Mouse (Mus musculus) liver, embryonic 13.5 days (tissue): ENCODE data around the gene Anpep. TPM values are rescaled to one million over a fixed set of nuclear protein-coding genes. Genes with fewer than 3 reads are reported as not detected.
"Not testable (repeated sequence)": the region's sequence is repeated elsewhere in the genome, so short reads cannot be mapped to it uniquely, and the experiment has no call there.

ENCODE experiments used
- ATAC-seq: fragments of 200-750 bp; cut with Nextera tagmentation; 2 replicates; pipeline ENCODE4 v1.8.0; 2017; ENCODE audit warnings: low read depth, mild to moderate bottlenecking, moderate number of reproducible peaks, moderate library complexity
- DNase-seq: peaks from one replicate; pipeline ENCODE4 v3.0.0; 2022
- H3K27ac ChIP-seq: fragments of 300-500 bp; sonication (generic); 2 replicates; pipeline ENCODE4 v1.5.1; 2015; ENCODE audit warnings: moderate library complexity, mild to moderate bottlenecking, inconsistent platforms
- H3K27me3 ChIP-seq: fragments of 300-500 bp; sonication (generic); 2 replicates; pipeline ENCODE4 v1.6.1; 2015; ENCODE audit warnings: mild to moderate bottlenecking, inconsistent platforms
- H3K36me3 ChIP-seq: fragments of 300-500 bp; sonication (generic); 2 replicates; pipeline ENCODE4 v1.6.1; 2015; ENCODE audit warnings: mild to moderate bottlenecking, inconsistent platforms
- H3K4me1 ChIP-seq: fragments of 300-500 bp; sonication (generic); replicated peaks from 2 replicates; pipeline ENCODE4 v1.6.1; 2015; ENCODE audit warnings: inconsistent platforms
- H3K4me2 ChIP-seq: fragments of 300-500 bp; sonication (generic); 2 replicates; pipeline ENCODE4 v1.6.1; 2015; ENCODE audit warnings: inconsistent platforms, mild to moderate bottlenecking, moderate library complexity
- H3K4me3 ChIP-seq: fragments of 300-500 bp; sonication (generic); replicated peaks from 2 replicates; pipeline ENCODE4 v1.5.1; 2015; ENCODE audit warnings: mild to moderate bottlenecking, inconsistent platforms
- H3K9ac ChIP-seq: fragments of 300-500 bp; sonication (generic); 2 replicates; pipeline ENCODE4 v1.6.1; 2015; ENCODE audit warnings: mild to moderate bottlenecking, inconsistent platforms
- H3K9me3 ChIP-seq: fragments of 300-500 bp; sonication (generic); replicated peaks from 2 replicates; pipeline ENCODE4 v1.6.1; 2016; ENCODE audit warnings: inconsistent platforms
- WGBS: fragments of 180-500 bp; shearing (Covaris S2); methylation state at CpG from one replicate; pipeline ENCODE4 v1.1.7; 2015; ENCODE audit not compliant: insufficient replicate concordance; 5-methylcytosine and 5-hydroxymethylcytosine counted together
- polyA plus RNA-seq: library from polyadenylated mRNA; unstranded; fragments of >200 nt; fragmentation: Nextera tagmentation; extraction: Ambion mirVana; gene quantifications from 2 replicates; pipeline ENCODE4 v1.2.1, GENCODE M21; 2015

Anpep gene
- polyA plus RNA-seq, 1 experiment from 2014 or later: 10.9 TPM

GRCm38 (mm10) chr7:79803887-79804286 lies 57.0 kb downstream of the Anpep start:
- WGBS: 63% methylated on average over 2 of the region's 2 CpGs
- no peak for ATAC-seq
- no peak overlapping the region for H3K4me2 ChIP-seq

GRCm38 (mm10) chr7:79802037-79802436 lies 58.8 kb downstream of the Anpep start:
- 63% methylated on average over 5 of the region's 5 CpGs for WGBS
- ATAC-seq: no peak

More at GRCm38 (mm10) chr7:79803887-79804286, 57.0 kb downstream of the Anpep start:
- Histone ChIP-seq H3K9me3 (no peaks in the 10 kb centered on the region), H3K9ac (no peak overlapping the region), H3K27ac (no peak overlapping the region), H3K4me3 (no peak overlapping the region), H3K27me3 (no peaks in the 10 kb centered on the region), H3K4me1 (no peaks in the 10 kb centered on the region), H3K36me3 (no peaks in the 10 kb centered on the region)
- DNase-seq: no peak

GRCm38 (mm10) chr7:79801391-79801790 lies 59.5 kb downstream of the Anpep start:
- Histone ChIP-seq H3K36me3 (no peaks in the 10 kb centered on the region), H3K4me2 (no peak overlapping the region), H3K27ac (no peak overlapping the region), H3K9me3 (no peaks in the 10 kb centered on the region), H3K4me3 (no peak overlapping the region), H3K4me1 (no peaks in the 10 kb centered on the region), H3K9ac (no peak overlapping the region), H3K27me3 (peaks cover 6% of the 10 kb centered on the region; the same call in 1 of the 2 replicates)
- ATAC-seq: no peak
- no peak for DNase-seq
- 70% methylated on average over 11 of the region's 11 CpGs for WGBS

More at GRCm38 (mm10) chr7:79802037-79802436, 58.8 kb downstream of the Anpep start:
- no peak overlapping the region for H3K27ac ChIP-seq
- no peaks in the 10 kb centered on the region for H3K4me1 ChIP-seq
- H3K4me3 ChIP-seq: no peak overlapping the region
- DNase-seq: no peak
- no peak overlapping the region for H3K4me2 ChIP-seq
- no peak overlapping the region for H3K9ac ChIP-seq
- no peaks in the 10 kb centered on the region for H3K9me3 ChIP-seq
- no peaks in the 10 kb centered on the region for H3K36me3 ChIP-seq
- peaks cover 4% of the 10 kb centered on the region; the same call in 1 of the 2 replicates for H3K27me3 ChIP-seq

GRCm38 (mm10) chr7:79800336-79800735 lies 60.5 kb downstream of the Anpep start:
- no peak for ATAC-seq
- H3K27me3 ChIP-seq: peaks cover 17% of the 10 kb centered on the region
- H3K4me2 ChIP-seq: no peak overlapping the region
- no peaks in the 10 kb centered on the region for H3K36me3 ChIP-seq
- H3K4me1 ChIP-seq: no peaks in the 10 kb centered on the region
- 60% methylated on average over 4 of the region's 4 CpGs for WGBS
- no peak for DNase-seq
- H3K9me3 ChIP-seq: no peaks in the 10 kb centered on the region
- H3K9ac ChIP-seq: no peak overlapping the region
- no peak overlapping the region for H3K4me3 ChIP-seq
- no peak overlapping the region for H3K27ac ChIP-seq

DNA sequence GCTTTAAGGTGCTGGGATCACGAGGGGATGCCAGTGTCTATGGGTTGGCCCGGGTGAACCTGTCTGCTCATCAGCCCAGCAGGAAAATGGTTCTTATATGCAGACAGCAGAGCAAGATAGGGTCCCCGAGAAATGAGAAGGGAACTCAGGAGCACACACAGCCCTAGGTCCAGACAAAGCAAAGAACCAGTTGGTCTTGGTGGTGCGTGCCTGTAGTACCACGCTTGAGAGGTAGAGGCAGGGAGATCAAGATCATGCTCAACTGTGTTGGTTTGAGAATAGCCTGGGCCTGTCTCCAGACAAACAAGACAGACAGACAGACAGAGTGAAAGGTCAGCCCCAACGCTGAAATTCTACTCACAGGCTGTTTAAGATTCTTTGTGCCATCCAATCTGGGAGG lies 61.4 kb downstream of the Anpep start:
- H3K4me1 ChIP-seq: no peaks in the 10 kb centered on the region
- no peak overlapping the region for H3K4me3 ChIP-seq
- no peak for ATAC-seq
- no peak overlapping the region for H3K27ac ChIP-seq
- no peaks in the 10 kb centered on the region for H3K36me3 ChIP-seq
- no peak overlapping the region for H3K9ac ChIP-seq
- H3K9me3 ChIP-seq: no peaks in the 10 kb centered on the region
- DNase-seq: no peak
- H3K4me2 ChIP-seq: no peak overlapping the region
- peaks cover 25% of the 10 kb centered on the region for H3K27me3 ChIP-seq
- 50% methylated on average over 6 of the region's 6 CpGs for WGBS

- WGBS: under 1% methylated on average over 8 of the region's 8 CpGs
- Histone ChIP-seq H3K9me3 (no peaks in the 10 kb centered on the region), H3K4me2 (no peak overlapping the region), H3K27ac (no peak overlapping the region), H3K9ac (no peak overlapping the region), H3K36me3 (no peaks in the 10 kb centered on the region), H3K27me3 (peaks cover 30% of the 10 kb centered on the region), H3K4me1 (no peaks in the 10 kb centered on the region), H3K4me3 (no peak overlapping the region)
- no peak for ATAC-seq
- DNase-seq: peak; percentile 34
These were observed 61.8 kb downstream of the Anpep start for GRCm38 (mm10) chr7:79799048-79799447.

GRCm38 (mm10) chr7:79798606-79799005 lies 62.3 kb downstream of the Anpep start:
- no peak overlapping the region for H3K27ac ChIP-seq
- ATAC-seq (no peak), DNase-seq (no peak)
- H3K36me3 ChIP-seq: no peaks in the 10 kb centered on the region
- H3K4me1 ChIP-seq: no peaks in the 10 kb centered on the region
- H3K9me3 ChIP-seq: no peaks in the 10 kb centered on the region
- H3K9ac ChIP-seq: no peak overlapping the region
- H3K27me3 ChIP-seq: peaks cover 34% of the 10 kb centered on the region
- no peak overlapping the region for H3K4me3 ChIP-seq
- no peak overlapping the region for H3K4me2 ChIP-seq
- WGBS: 14% methylated on average over 5 of the region's 5 CpGs

- H3K27ac ChIP-seq: no peak within 1 kb of the TSS
- DNase-seq (no peak), ATAC-seq (no peak)
- peak within 1 kb of the TSS; percentile 38 for H3K4me3 ChIP-seq
- no peak within 1 kb of the TSS for H3K9ac ChIP-seq
- H3K36me3 ChIP-seq: no peaks in the 10 kb centered on the region
- no peaks in the 10 kb centered on the region for H3K9me3 ChIP-seq
- H3K4me1 ChIP-seq: peaks cover 12% of the 10 kb centered on the region
- peak within 1 kb of the TSS; percentile 61 for H3K4me2 ChIP-seq
- peaks cover 77% of the 10 kb centered on the region for H3K27me3 ChIP-seq
- WGBS: 50% methylated on average over 6 of the region's 6 CpGs
These were observed 67.2 kb downstream of the Anpep start, which contains the start of gene Mesp1 for GRCm38 (mm10) chr7:79793688-79794087. Mesp1 (minus strand) TSS chr7:79793788.

DNA sequence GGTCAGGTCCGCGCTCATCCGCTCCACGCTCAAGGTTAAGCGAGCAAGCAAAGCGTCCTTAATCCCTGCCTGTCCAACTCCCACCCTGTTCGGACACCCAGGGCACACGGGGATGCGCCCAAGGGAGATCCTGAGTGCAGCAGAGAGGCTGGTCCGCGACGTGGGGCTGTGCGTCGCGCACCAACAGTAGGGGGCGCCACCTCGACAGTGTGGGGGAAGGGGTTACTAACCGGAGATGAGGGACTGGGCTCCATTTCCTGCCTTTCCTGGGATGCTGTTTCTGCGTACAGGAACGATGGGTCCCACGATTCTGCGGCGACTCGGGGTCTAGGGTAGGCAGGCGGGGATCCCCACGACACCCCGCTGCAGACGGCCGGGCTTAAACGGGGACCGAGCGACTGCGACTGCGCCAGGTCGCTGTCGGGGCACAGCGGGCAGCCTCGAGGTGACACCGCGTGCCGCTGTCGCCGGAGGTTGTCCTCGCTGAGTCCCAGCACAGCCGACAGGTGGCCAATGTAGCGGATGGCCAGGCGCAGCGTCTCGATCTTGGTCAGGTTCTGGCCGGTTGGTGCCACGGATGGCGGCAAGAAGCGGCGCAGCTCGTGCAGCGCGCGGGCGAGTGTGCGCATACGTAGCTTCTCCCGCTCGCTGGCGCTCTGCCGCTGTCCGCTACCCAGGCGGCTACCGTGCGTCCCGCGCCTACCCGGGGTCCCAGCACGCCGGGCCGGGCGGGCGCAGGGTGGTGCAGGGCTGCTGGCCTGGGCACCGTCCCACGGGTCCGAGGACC lies 68.0 kb downstream of the Anpep start:
- H3K4me3 ChIP-seq: peak overlapping the region; percentile 38
- peaks cover 12% of the 10 kb centered on the region for H3K4me1 ChIP-seq
- WGBS: 4% methylated on average over 80 of the region's 80 CpGs
- ATAC-seq (no peak), DNase-seq (no peak)
- H3K4me2 ChIP-seq: peak overlapping the region; percentile 61
- no peaks in the 10 kb centered on the region for H3K9me3 ChIP-seq
- no peak overlapping the region for H3K27ac ChIP-seq
- H3K9ac ChIP-seq: no peak overlapping the region
- peaks cover 79% of the 10 kb centered on the region for H3K27me3 ChIP-seq
- no peaks in the 10 kb centered on the region for H3K36me3 ChIP-seq

DNA sequence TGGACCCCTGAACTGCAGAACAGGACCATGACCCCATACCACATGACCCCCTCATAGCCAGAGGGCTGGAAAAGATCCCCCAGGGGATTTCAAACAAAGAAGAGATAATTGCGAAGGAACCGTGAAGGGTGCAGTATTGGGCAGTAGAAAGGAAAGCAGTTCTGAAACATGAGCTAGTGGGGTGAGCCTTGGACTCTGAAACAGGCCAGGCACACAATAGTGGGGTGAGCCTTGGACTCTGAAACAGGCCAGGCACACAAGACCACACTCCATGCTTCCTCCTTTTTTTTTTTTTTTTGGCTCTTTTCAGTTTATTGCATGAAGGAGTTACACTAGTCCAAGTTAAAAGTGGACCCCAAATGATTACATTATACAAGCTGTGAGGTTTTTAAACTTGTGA lies 71.0 kb downstream of the Anpep start:
- not testable (repeated sequence) for H3K36me3 ChIP-seq, H3K27ac ChIP-seq, H3K4me3 ChIP-seq, H3K4me2 ChIP-seq, H3K9me3 ChIP-seq, H3K9ac ChIP-seq, DNase-seq
- ATAC-seq: peak; percentile 43; the same call in 1 of the 2 replicates
- 34% methylated on average over 2 of the region's 2 CpGs for WGBS
- H3K27me3 ChIP-seq: peaks cover 64% of the 10 kb centered on the region
- H3K4me1 ChIP-seq: peaks cover 12% of the 10 kb centered on the region

- Histone ChIP-seq H3K4me1 (0 out of 2 replicates have a peak, but pooled peaks cover 10% of the 10 kb centered on the region), H3K9ac (no peak overlapping the region), H3K4me3 (no peak overlapping the region), H3K27ac (no peak overlapping the region), H3K36me3 (no peaks in the 10 kb centered on the region), H3K4me2 (no peak overlapping the region), H3K9me3 (no peaks in the 10 kb centered on the region), H3K27me3 (peaks cover 29% of the 10 kb centered on the region)
- 0 out of 2 replicates have a peak, but pooled peaks have one; percentile 12 for ATAC-seq
- WGBS: 22% methylated on average over 6 of the region's 6 CpGs
- DNase-seq: peak; percentile 23
These were observed 74.6 kb downstream of the Anpep start for GRCm38 (mm10) chr7:79786295-79786694.

GRCm38 (mm10) chr7:79782516-79782855 lies 78.4 kb downstream of the Anpep start:
- ATAC-seq (no peak), DNase-seq (no peak)
- Histone ChIP-seq H3K4me2 (no peak overlapping the region), H3K4me3 (no peak overlapping the region), H3K4me1 (0 out of 2 replicates have a peak, but pooled peaks cover 13% of the 10 kb centered on the region), H3K27ac (no peak overlapping the region), H3K9me3 (no peaks in the 10 kb centered on the region), H3K9ac (no peak overlapping the region), H3K27me3 (peaks cover 5% of the 10 kb centered on the region), H3K36me3 (no peaks in the 10 kb centered on the region)
- 66% methylated on average over 2 of the region's 2 CpGs for WGBS
